Mouse (Mus musculus): Measurements from ENCODE around the gene Lrrc74a.
A peak's percentile ranks its signal among the peaks of the same experiment; 100 is the strongest.

Gene Lrrc74a

GRCm38 (mm10) chr12:86719961-86720639 lies 14.1 kb upstream of the Lrrc74a start:
- no peak for DNase-seq

- no peak for DNase-seq
Measured at GRCm38 (mm10) chr12:86721453-86721852, 12.7 kb upstream of the Lrrc74a start.

- DNase-seq, result no peak
Measured at GRCm38 (mm10) chr12:86724300-86724699, 9.9 kb upstream of the Lrrc74a start.

- no peak for DNase-seq
Measured at GRCm38 (mm10) chr12:86725706-86726105, 8.5 kb upstream of the Lrrc74a start.

GRCm38 (mm10) chr12:86726120-86726640 lies 8.0 kb upstream of the Lrrc74a start, which contains the start of gene Angel1:
Angel1 (minus strand) TSS chr12:86726460.
- DNase-seq, result peak; percentile 98 to 99

- no peak for DNase-seq
Measured at GRCm38 (mm10) chr12:86761036-86761435, 26.9 kb downstream of the Lrrc74a start.

- DNase-seq, result no peak
Measured at GRCm38 (mm10) chr12:86764060-86764459, 29.9 kb downstream of the Lrrc74a start.

- DNase-seq, result no peak
Measured at GRCm38 (mm10) chr12:86766467-86766866, 32.3 kb downstream of the Lrrc74a start.

- peak; percentile 76 to 77 for DNase-seq
Measured at GRCm38 (mm10) chr12:86767868-86768631, 33.9 kb downstream of the Lrrc74a start.

- DNase-seq, result peak; percentile 89 to 90
Measured at GRCm38 (mm10) chr12:86768986-86769580, 34.9 kb downstream of the Lrrc74a start.

- no peak for DNase-seq
Measured at GRCm38 (mm10) chr12:86769819-86770218, 35.6 kb downstream of the Lrrc74a start.

GRCm38 (mm10) chr12:86770261-86770670 lies 36.1 kb downstream of the Lrrc74a start:
- DNase-seq, result peak; percentile 65 to 78

- DNase-seq, result no peak
Measured at GRCm38 (mm10) chr12:86770927-86771326, 36.8 kb downstream of the Lrrc74a start.

GRCm38 (mm10) chr12:86771823-86772427 lies 37.8 kb downstream of the Lrrc74a start:
- DNase-seq, result peak; percentile 97 to 98

- DNase-seq, result no peak
Measured at GRCm38 (mm10) chr12:86772551-86772950, 38.4 kb downstream of the Lrrc74a start.

GRCm38 (mm10) chr12:86775561-86776280 lies 41.6 kb downstream of the Lrrc74a start:
- peak in 1 of 2 experiments; percentile 49 for DNase-seq

GRCm38 (mm10) chr12:86776341-86776860 lies 42.2 kb downstream of the Lrrc74a start:
- DNase-seq, result no peak

GRCm38 (mm10) chr12:86778531-86778930 lies 44.4 kb downstream of the Lrrc74a start:
- DNase-seq, result no peak

- DNase-seq, result no peak
Measured at GRCm38 (mm10) chr12:86779206-86779989, 45.2 kb downstream of the Lrrc74a start.

GRCm38 (mm10) chr12:86781654-86782202 lies 47.6 kb downstream of the Lrrc74a start:
- DNase-seq, result no peak
